ENCODE assay signal across 8 mouse cellular contexts in the genomic region with DNA sequence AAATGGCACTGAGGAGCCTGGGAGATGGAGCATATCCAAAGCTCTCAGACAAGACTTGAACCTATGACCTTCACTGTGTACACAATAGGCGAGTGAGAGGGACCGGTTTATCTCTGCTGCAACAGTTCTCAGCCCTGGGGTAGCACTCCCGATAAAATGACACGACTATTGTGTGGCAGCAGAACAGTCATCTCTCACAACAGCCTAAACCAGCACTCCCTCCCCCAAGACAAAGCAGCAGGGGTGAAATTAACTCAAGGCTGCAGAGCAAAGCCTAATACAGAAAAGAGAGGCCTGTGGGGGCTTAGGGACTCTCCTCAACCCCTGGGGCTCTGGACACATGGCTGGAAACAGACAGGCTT. TPM values are rescaled to one million over a fixed set of nuclear protein-coding genes. Genes with fewer than 3 reads are reported as not detected.
DNase-seq lines count a peak whose midpoint lies in the region; ATAC-seq and TF ChIP-seq lines count a peak whose summit lies in the region.

No protein-coding gene starts in this region.

- 2% methylated on average over 4 of the region's 4 CpGs for WGBS in forebrain, postnatal 0 days
- WGBS in liver, embryonic 13.5 days (ENCODE audit: insufficient replicate concordance): 1% methylated on average over 4 of the region's 4 CpGs
- 4% methylated on average over 4 of the region's 4 CpGs for WGBS in small intestine, adult 2 months

- peak; percentile 12; the same call in 1 of the 2 replicates for ATAC-seq in forebrain, postnatal 0 days
- peak; percentile 51 for ATAC-seq in liver, embryonic 13.5 days (ENCODE audit: low read depth)

- no peak for TF ChIP-seq POLR2A in small intestine, adult 2 months (IDR thresholded peaks at IDR 0.05; ENCODE audit: low read depth, low read length)

- TF ChIP-seq CTCF in forebrain, postnatal 0 days (IDR thresholded peaks at IDR 0.05; ENCODE audit: low read depth): no peak
- TF ChIP-seq CTCF in small intestine, adult 2 months (IDR thresholded peaks at IDR 0.05; ENCODE audit: extremely low read depth, insufficient read length, insufficient replicate concordance, low read depth, low read length): no peak

- peak overlapping the region; percentile 77 for H3K4me2 ChIP-seq in forebrain, postnatal 0 days (ENCODE audit: low read depth)
- peak overlapping the region; percentile 90 for H3K4me2 ChIP-seq in liver, embryonic 13.5 days

- H3K9me3 ChIP-seq in forebrain, postnatal 0 days (ENCODE audit: low read length): no peaks in the 10 kb centered on the region
- no peaks in the 10 kb centered on the region for H3K9me3 ChIP-seq in liver, embryonic 13.5 days (replicated peaks)

- H3K27me3 ChIP-seq in forebrain, postnatal 0 days (ENCODE audit: insufficient read depth, low read length): no peaks in the 10 kb centered on the region
- no peaks in the 10 kb centered on the region for H3K27me3 ChIP-seq in liver, embryonic 13.5 days
- no peaks in the 10 kb centered on the region for H3K27me3 ChIP-seq in small intestine, adult 2 months (ENCODE audit: control insufficient read depth, insufficient read depth, low read length)

- H3K4me3 ChIP-seq in forebrain, postnatal 0 days (ENCODE audit: low read depth, low read length): peak overlapping the region; percentile 98
- peak overlapping the region; percentile 89 for H3K4me3 ChIP-seq in liver, embryonic 13.5 days (replicated peaks)
- H3K4me3 ChIP-seq in small intestine, adult 2 months (ENCODE audit: low read depth, low read length): peak overlapping the region; percentile 89; the same call in 1 of the 2 replicates

- peak overlapping the region; percentile 97 for H3K27ac ChIP-seq in forebrain, postnatal 0 days (ENCODE audit: low read depth, low read length)
- peak overlapping the region; percentile 95 for H3K27ac ChIP-seq in liver, embryonic 13.5 days
- peak overlapping the region; percentile 76 for H3K27ac ChIP-seq in small intestine, adult 2 months (ENCODE audit: insufficient read depth, low read depth, low read length)

- peak overlapping the region; percentile 96 for H3K9ac ChIP-seq in forebrain, postnatal 0 days
- peak overlapping the region; percentile 93 for H3K9ac ChIP-seq in liver, embryonic 13.5 days

- DNase-seq in right cerebral cortex, postnatal 25 days: peak; percentile 8
- no peak for DNase-seq in right cerebral cortex, postnatal 36 days (ENCODE audit: low spot score in 2 of 2)
- DNase-seq in cerebellum, adult 9-10 months: peak; percentile 55
- peak; percentile 57 for DNase-seq in forebrain, postnatal 0 days
- peak; percentile 31 for DNase-seq in liver, embryonic 13.5 days
- no peak for DNase-seq in retina, embryonic 14.5 days (ENCODE audit: low spot score)
- no peak for DNase-seq in adrenal gland, postnatal 4 days (ENCODE audit: low spot score in 2 of 2)

- H3K4me1 ChIP-seq in forebrain, postnatal 0 days (ENCODE audit: insufficient read depth): peaks cover 31% of the 10 kb centered on the region
- peaks cover 83% of the 10 kb centered on the region for H3K4me1 ChIP-seq in liver, embryonic 13.5 days (replicated peaks)
- H3K4me1 ChIP-seq in small intestine, adult 2 months (ENCODE audit: control insufficient read depth, insufficient read depth, insufficient read length, low read length): peaks cover 13% of the 10 kb centered on the region

- no peaks in the 10 kb centered on the region for H3K36me3 ChIP-seq in forebrain, postnatal 0 days (ENCODE audit: insufficient read depth)
- H3K36me3 ChIP-seq in liver, embryonic 13.5 days: no peaks in the 10 kb centered on the region
- H3K36me3 ChIP-seq in small intestine, adult 2 months (ENCODE audit: control insufficient read depth, insufficient read depth, low read length): no peaks in the 10 kb centered on the region

RNA-seq across cellular contexts. Expression of a gene that starts 1.2 kb away (rescaled TPM):
- 9.8 and 9.9 TPM in 2 replicates for total RNA-seq in forebrain, postnatal 0 days (2014; rRNA removed)
- polyA plus RNA-seq in forebrain, postnatal 0 days (2015; fragmentation: Nextera tagmentation; extraction: Ambion mirVana): 3.8 and 5.0 TPM in 2 replicates
- 1.7 and 1.8 TPM in 2 replicates for polyA plus RNA-seq in liver, embryonic 13.5 days (2015; fragmentation: Nextera tagmentation; extraction: Ambion mirVana)
- polyA plus RNA-seq in small intestine, adult 2 months (2012; rRNA removed): 3.1 and 6.1 TPM in 2 replicates
- total RNA-seq in adrenal gland, postnatal 4 days (2021): 10 to 100 TPM; 46.5 to 52.7 TPM

Comparison
In these comparisons a context has a peak if more than half of its experiments do, and no peak if none do; other contexts are left out.
1. DNase-seq: peak in right cerebral cortex, postnatal 25 days (single experiment), cerebellum, adult 9-10 months (single experiment), forebrain, postnatal 0 days (single experiment) and liver, embryonic 13.5 days (single experiment); none in right cerebral cortex, postnatal 36 days (0 of 2), retina, embryonic 14.5 days (single experiment) and adrenal gland, postnatal 4 days (0 of 2).
2. Peak in every context shown above with its lines, with median percentiles within 50 percentile points of each other: H3K27ac ChIP-seq and H3K4me3 ChIP-seq.